Mouse (Mus musculus): ENCODE results near the gene Scnm1.
"Not testable (repeated sequence)": the region's sequence is repeated elsewhere in the genome, so short reads cannot be mapped to it uniquely, and the experiment has no call there.

The Scnm1 gene

GRCm38 (mm10) chr3:95142617-95143011 lies 8.8 kb upstream of the Scnm1 start:
- peak; percentile 75 for DNase-seq (ENCODE audit: low spot score)

DNA sequence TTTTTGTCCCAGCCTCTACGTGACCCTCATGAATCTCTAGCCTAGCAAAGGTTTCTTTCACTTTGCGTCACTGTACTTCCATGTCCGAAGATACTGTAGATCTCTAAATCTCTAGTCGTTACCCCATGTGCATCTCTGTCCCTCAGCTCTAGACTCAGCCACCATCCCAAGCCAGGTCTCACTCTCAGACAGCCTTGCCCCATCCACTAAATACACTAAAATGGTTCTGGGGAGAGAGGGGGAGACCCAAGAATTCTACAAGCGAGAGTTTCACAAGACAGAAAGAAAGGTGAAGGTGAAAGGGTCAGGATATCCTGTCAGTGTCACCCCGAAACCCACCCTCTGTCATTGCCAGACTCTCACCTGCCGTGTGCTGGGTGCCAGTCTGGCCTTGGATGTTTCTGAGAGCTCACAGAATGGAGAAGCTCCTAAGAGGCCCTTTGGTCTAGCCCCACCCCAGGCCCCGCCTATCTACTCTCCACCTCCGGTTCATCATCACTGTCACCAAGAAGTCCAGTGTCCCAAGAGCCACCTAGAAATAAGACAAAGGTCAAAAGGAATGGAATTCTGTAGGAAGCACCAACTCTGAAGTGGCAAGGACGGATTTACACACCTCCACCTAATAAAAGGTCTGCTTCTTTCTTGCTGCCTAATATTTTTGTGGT lies 8.3 kb upstream of the Scnm1 start, which contains the start of gene Tnfaip8l2:
Gene Tnfaip8l2 (minus strand): TSS at position 409 of the 665 bp plus-strand sequence.
- no peak for DNase-seq (ENCODE audit: low spot score)

DNA sequence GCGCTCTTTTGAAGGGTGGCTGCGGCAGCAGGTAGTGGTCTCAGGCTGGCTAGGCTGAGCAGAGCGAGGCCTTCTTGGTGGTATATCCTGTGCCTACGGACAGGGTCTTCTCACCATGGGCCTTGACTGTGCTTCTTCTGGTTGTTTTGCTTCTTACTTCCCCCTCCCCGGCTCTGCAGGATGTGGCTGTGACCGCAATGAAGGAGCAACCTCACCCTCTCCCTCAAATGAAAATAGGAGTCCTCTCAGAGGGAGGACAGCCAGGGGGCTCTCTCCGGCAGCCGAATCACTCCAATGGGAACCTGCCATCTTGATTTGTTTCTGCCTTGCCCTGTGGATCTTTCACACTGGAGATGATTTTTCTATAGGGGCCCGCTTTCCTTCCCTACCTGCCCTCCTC lies 7.7 kb upstream of the Scnm1 start:
- DNase-seq (ENCODE audit: low spot score) = no peak

DNA sequence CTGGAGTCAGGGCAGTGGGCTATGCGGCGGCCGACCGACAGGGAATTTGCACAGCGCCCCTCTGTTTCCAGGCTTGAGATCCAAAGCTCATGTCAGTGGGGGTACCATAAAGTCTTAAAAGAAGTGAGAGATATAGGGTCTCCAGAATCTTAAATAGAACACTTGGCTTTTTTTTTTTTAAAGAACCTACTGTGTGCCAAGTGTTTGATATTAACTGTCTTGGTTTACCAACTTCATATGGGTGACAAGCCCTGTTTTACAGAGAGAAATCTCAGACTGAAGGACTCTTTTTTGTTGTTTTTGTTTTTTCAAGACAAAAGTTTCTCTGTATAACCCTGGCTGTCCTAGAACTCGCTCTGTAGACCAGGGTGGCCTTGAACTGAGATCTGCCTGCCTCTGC lies 7.0 kb upstream of the Scnm1 start:
- DNase-seq (ENCODE audit: low spot score) = no peak

GRCm38 (mm10) chr3:95140289-95140595 lies 6.4 kb upstream of the Scnm1 start:
- no peak for DNase-seq (ENCODE audit: low spot score)

DNA sequence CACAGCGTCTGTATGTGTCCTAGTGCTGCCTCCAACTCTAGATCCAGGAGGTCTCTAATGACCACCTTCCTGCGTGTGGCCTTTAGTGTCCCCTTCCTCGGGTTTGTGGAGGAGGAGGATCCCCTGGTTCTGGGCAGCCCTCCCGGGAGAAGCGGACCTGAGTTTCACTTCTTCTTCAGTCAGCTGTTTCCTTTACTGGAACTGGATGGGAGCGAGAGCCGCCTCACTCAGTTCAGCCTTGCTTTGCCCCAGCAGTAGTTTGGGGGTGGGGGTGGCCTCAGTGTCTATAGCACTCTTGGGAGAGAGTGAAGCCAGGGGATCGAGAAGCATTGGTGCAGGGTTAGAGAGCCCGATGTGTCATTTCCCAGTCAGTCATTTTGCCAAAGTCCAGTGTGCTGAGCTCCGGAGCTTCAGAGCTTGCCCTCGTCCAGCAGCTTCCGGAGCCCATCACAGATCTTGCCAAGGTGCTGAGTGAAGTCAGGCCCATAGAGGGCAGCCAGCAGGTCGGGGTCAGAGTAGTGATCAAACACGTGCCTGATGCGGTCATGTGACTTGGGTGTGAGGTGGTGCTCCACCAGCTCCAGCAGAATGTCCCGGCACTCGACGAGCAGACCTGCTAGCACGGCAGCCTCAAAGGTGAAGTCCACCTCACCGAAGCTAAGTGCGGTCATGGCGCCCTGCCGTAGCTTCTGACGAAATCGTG lies 5.9 kb upstream of the Scnm1 start:
- peak; percentile 52 for DNase-seq (ENCODE audit: low spot score)

DNA sequence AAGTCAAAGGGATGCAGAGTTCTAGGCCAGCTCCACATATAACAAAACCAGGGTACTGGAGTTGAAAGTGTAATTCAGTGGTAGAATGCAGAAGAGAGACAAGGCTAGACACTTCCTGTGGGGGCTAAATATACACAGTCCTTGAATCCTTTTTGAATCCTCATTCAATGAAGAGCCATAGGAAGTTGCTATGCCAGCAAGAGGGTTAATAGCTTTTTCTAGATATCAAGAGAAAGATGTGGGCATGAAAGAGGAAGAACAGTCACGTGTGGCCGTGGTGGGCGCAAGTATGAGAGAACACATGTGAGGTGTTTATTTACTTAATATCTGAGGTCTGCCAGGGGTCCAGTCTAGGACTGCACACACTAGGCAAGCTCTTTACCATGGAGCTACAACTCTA lies 2.5 kb upstream of the Scnm1 start:
- DNase-seq (ENCODE audit: low spot score) = no peak

- no peak for DNase-seq (ENCODE audit: low spot score)
Measured at GRCm38 (mm10) chr3:95135433-95136052, 1.7 kb upstream of the Scnm1 start.

DNA sequence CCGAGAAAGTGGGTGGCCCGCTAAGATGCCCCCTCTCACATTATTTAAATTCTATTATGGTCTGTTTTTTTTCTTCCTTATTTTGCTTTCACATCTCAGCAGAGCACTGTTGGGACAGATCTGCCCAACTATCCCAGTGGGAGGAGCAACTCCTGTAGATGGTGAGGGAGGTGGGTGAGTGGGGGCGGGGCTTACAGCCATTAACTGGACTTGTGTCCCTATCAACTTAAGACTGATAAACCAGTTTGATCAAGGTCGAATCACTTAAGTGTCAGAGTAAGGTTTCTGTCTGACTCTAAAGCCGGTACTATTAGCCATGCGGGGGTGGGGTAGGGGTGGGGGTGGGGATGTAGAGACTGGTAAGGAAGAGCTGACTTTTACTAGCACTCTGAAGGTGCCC lies 1.2 kb upstream of the Scnm1 start:
- DNase-seq (ENCODE audit: low spot score) = peak; percentile 67

DNA sequence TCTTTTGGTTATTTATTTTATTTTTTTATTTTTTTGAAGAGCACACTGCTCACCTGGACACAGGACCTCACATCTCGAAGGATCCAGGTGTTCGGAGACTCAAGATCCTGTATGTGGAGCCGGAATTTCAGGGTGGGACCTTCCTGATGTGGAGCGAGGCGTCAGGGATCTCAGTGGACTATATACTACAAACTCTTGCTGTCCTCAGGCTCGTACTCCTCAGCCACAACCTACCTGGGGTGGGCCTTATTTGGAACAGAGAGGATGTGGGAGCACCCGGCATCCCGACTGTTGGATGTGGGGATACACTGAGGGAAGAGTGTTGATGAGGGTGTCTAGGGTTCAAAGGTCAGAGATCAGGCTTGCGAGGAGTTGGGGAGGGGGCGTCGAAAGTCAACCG lies 322 bp upstream of the Scnm1 start:
- not testable (repeated sequence) for DNase-seq (ENCODE audit: low spot score)

DNA sequence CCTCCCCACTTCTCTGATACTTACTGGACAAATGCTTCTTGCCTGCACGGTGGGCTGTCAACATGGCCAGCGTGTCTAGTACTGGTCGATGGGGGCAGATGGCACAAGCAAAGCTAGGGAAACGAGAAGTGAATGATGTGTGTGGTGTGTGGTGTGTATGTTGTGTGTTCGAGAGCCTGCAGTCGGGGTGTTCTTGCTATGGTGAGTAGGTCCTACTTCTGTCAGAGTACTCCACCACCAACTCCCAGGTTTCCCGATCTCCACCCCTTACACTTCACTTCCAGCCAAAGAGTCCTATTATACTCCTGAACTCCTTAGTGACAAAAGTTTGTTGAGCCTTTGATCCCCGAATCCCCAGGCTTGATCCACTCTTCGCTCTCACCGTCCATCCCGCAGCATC lies 635 bp downstream of the Scnm1 start:
- DNase-seq (ENCODE audit: low spot score) = no peak

DNA sequence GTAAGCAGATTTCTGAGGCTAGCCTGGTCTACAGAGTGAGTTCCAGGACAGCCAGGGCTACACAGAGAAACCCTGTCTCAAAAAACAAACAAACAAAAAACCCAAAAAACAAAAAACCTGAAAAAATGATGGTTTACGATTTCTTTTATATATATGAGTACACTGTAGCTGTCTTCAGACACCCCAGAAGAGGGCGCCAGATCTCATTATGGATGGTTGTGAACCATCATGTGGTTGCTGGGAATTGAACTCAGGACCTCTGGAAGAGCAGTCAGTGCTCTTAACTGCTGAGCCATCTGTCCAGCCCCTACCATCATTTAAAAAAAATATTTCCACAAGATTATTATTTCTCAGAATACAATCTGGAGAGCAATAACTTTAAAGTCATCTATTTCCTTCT lies 1.4 kb downstream of the Scnm1 start:
- DNase-seq (ENCODE audit: low spot score) = not testable (repeated sequence)

GRCm38 (mm10) chr3:95130081-95130480 lies 3.7 kb downstream of the Scnm1 start:
- no peak for DNase-seq (ENCODE audit: low spot score)

- no peak for DNase-seq (ENCODE audit: low spot score)
Measured at GRCm38 (mm10) chr3:95129226-95129651, 4.6 kb downstream of the Scnm1 start.

- no peak for DNase-seq (ENCODE audit: low spot score)
Measured at GRCm38 (mm10) chr3:95124972-95125371, 8.8 kb downstream of the Scnm1 start.

DNA sequence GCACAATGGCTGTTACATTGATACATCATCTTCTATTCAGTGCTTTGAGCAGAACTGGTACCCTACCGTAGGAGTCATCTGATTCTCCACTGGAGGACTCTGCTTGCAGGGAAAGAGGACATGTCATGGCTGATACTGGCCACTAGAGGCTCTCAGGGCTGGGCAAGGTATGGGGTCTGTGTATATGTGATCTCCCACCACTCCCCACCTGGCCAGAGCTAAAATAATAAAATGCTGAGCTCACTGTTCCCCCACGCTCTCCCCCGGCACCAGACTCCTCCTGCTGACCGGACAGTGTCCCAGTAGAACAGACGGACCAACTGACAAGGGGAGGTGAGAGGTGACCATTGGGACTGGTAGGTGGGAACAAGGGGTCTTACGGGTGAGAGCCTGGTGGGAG lies 9.6 kb downstream of the Scnm1 start, which contains the start of gene Tmod4:
Gene Tmod4 (plus strand): TSS at position 231 of the 400 bp plus-strand sequence.
- DNase-seq (ENCODE audit: low spot score) = no peak

GRCm38 (mm10) chr3:95121580-95121979 lies 12.2 kb downstream of the Scnm1 start:
- DNase-seq (ENCODE audit: low spot score) = no peak

- no peak for DNase-seq (ENCODE audit: low spot score)
Measured at GRCm38 (mm10) chr3:95117751-95118150, 16.1 kb downstream of the Scnm1 start.

GRCm38 (mm10) chr3:95112760-95113159 lies 21.1 kb downstream of the Scnm1 start:
- DNase-seq (ENCODE audit: low spot score) = no peak

GRCm38 (mm10) chr3:95110911-95111726 lies 22.7 kb downstream of the Scnm1 start, which contains the start of gene Vps72:
TSS of gene Vps72 (plus strand) at chr3:95111022.
- peak; percentile 93 for DNase-seq (ENCODE audit: low spot score)

- no peak for DNase-seq (ENCODE audit: low spot score)
Measured at GRCm38 (mm10) chr3:95107898-95108297, 25.9 kb downstream of the Scnm1 start.

- DNase-seq (ENCODE audit: low spot score) = not testable (repeated sequence)
Measured at GRCm38 (mm10) chr3:95107308-95107707, 26.5 kb downstream of the Scnm1 start.

All from testis, postnatal 14 days (tissue).